In the genomic region with DNA sequence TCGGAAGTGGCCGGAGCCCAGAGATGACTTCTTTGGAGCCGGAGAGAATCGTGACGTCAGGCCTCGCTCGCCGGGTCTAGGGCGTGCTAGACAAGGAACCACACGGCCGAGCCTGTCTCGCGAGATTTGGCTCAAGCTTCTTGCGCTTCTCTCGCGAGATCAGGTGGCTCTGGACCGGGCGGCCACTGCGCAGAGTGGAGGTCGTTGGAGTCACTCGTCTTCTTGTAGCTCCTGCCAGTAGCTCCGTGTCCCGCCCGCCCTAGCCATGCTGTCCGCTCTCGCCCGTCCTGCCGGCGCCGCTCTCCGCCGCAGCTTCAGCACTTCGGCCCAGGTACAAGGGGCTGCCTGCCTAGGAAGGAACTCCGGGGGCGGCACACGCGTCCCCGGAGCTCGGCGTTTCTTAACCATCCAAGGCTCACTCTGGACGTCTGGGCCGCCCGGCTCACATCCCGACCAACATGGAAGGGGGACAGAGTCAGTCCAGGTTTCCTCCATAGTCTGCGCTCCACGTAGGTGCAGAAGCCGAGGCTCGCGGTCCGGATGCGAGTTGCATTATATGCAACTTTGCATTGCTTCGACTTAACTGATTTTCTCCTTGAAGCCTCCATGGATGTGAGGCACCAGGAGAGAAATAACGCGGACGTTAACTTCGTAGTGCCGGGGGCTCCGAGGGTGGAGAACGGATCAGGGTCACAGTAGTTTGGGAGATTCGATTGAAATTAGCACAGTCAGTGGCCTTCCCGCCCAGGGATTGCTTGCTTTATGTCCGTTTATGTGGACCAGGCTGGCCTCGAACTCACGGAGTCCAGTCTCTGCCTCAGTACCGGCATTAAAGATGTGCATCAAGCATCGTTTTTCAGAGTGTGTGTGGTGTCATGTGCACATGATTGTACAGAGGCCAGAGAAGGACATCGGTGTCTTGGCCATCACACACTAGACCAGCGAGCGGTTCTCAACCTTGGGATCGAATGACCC, we compare ENCODE assay signal across 8 mouse cellular contexts. TPM values are rescaled to one million over a fixed set of nuclear protein-coding genes. Genes with fewer than 3 reads are reported as not detected.
DNase-seq lines count a peak whose midpoint lies in the region; ATAC-seq and TF ChIP-seq lines count a peak whose summit lies in the region.

A gene (plus strand): TSS at position 10 of the 975 bp plus-strand sequence.

- DNase-seq in ES-E14 (ENCODE audit: low read depth, low spot score) = peak; percentile 100
- DNase-seq in cerebellum, adult 11-12 months = peak; percentile 100
- DNase-seq in heart, postnatal 25 days (ENCODE audit: low spot score) = peak; percentile 99
- peak; percentile 99 to 100 for DNase-seq in layer of hippocampus, adult 18-20 months (ENCODE audit: low spot score in 2 of 2)
- DNase-seq in lung, adult 2 months = peak; percentile 98
- DNase-seq in thymus, adult 18-20 months = peak; percentile 99 to 100

- H3K4me1 ChIP-seq in ES-E14 (ENCODE audit: control insufficient read depth in 2 of 2, insufficient read depth in 2 of 2, low read length in 2 of 2, poor library complexity in 1 of 2) = peaks cover 2 to 5% of the 10 kb centered on the region in 2 experiments; a peak in 1 of 4 replicates
- H3K4me1 ChIP-seq in forebrain, embryonic 15.5 days = peaks cover 27% of the 10 kb centered on the region
- H3K4me1 ChIP-seq in lung, adult 2 months (ENCODE audit: control insufficient read depth, insufficient read depth, low read length) = peaks cover 6% of the 10 kb centered on the region

- in situ Hi-C loops in ES-E14 (cut with MboI; ENCODE audit: low sequenced_read_pairs in 2 of 2, unreplicated experiment in 2 of 2) = no loop called here

- intact Hi-C loops in heart, postnatal 25 days (cut with DNase I) = loop anchor here (5.0 kb wide), 1 partner anchor 91 kb away; no protein-coding TSS in a partner anchor

- peak within 1 kb of the TSS; percentile 70 to 98 for H3K4me3 ChIP-seq in ES-E14 (ENCODE audit: insufficient read depth in 1 of 2, low read depth in 1 of 2, low read length in 2 of 2, poor library complexity in 1 of 2, severe bottlenecking in 1 of 2)
- H3K4me3 ChIP-seq in forebrain, embryonic 15.5 days = peak within 1 kb of the TSS; percentile 79
- peak within 1 kb of the TSS; percentile 98 for H3K4me3 ChIP-seq in lung, adult 2 months (replicated peaks; ENCODE audit: extremely low read depth, low read depth, low read length)

- H3K27me3 ChIP-seq in forebrain, embryonic 15.5 days = no peaks in the 10 kb centered on the region

- no peak for TF ChIP-seq CTCF in lung, adult 2 months (IDR thresholded peaks at IDR 0.05; ENCODE audit: insufficient read depth, low read length)

- WGBS in forebrain, embryonic 15.5 days = 2% methylated on average over 70 of the region's 70 CpGs
- 2% methylated on average over 70 of the region's 70 CpGs for WGBS in lung, adult 2 months

- peak; percentile 98 for ATAC-seq in forebrain, embryonic 15.5 days (replicated peaks)
- peak; percentile 91 for ATAC-seq in neutrophil, adult 5-6 weeks (ENCODE audit: extremely low read depth, insufficient number of reproducible peaks, low FRiP score, poor library complexity, severe bottlenecking)

- H3K36me3 ChIP-seq in ES-E14 (ENCODE audit: control insufficient read depth, insufficient read depth, low read length, poor library complexity, severe bottlenecking) = peaks cover 26% of the 10 kb centered on the region
- H3K36me3 ChIP-seq in forebrain, embryonic 15.5 days = peaks cover 13% of the 10 kb centered on the region

- TF ChIP-seq POLR2A in lung, adult 2 months (IDR thresholded peaks at IDR 0.05; ENCODE audit: borderline replicate concordance, extremely low read depth, low read depth, low read length) = peak; percentile 99; the same call in 1 of the 2 replicates

- H3K9me3 ChIP-seq in ES-E14 (ENCODE audit: control insufficient read depth, insufficient read depth, low read depth, low read length) = no peaks in the 10 kb centered on the region
- no peaks in the 10 kb centered on the region for H3K9me3 ChIP-seq in forebrain, embryonic 15.5 days

- peak within 1 kb of the TSS; percentile 78 for H3K4me2 ChIP-seq in forebrain, embryonic 15.5 days (replicated peaks)

- peak within 1 kb of the TSS; percentile 100 for H3K9ac ChIP-seq in ES-E14 (ENCODE audit: insufficient read depth, low read depth, low read length, poor library complexity, severe bottlenecking)
- H3K9ac ChIP-seq in forebrain, embryonic 15.5 days (replicated peaks) = peak within 1 kb of the TSS; percentile 92

- peak within 1 kb of the TSS; percentile 88 for H3K27ac ChIP-seq in ES-E14 (ENCODE audit: insufficient read depth, low read depth, low read length, poor library complexity, severe bottlenecking)
- H3K27ac ChIP-seq in forebrain, embryonic 15.5 days (replicated peaks) = peak within 1 kb of the TSS; percentile 90

TF ChIP-seq in ES-E14, 5 proteins besides CTCF, POLR2A, EP300 and RAD21:
- 0 out of 2 replicates have a peak, but pooled peaks have one; percentile 8 for TF ChIP-seq HCFC1 (IDR thresholded peaks at IDR 0.05; ENCODE audit: borderline replicate concordance, insufficient read depth, low read length)
- TF ChIP-seq CHD2 (IDR thresholded peaks at IDR 0.05; ENCODE audit: low read depth, low read length) = peak; percentile 100
- TF ChIP-seq ZNF384 (IDR thresholded peaks at IDR 0.05; ENCODE audit: low read depth, low read length) = no peak

RNA-seq across cellular contexts. Expression of the gene that starts here (rescaled TPM):
- total RNA-seq in ES-E14 (2012; rRNA removed) = 181 and 223 TPM in 2 replicates
- 554 and 557 TPM in 2 replicates for polyA plus RNA-seq in forebrain, embryonic 15.5 days (2015; fragmentation: Nextera tagmentation; extraction: Ambion mirVana)
- total RNA-seq in heart, postnatal 25 days (2021) = 1,000 to 10,000 TPM; 1,992 to 2,010 TPM
- total RNA-seq in layer of hippocampus, adult 18-20 months (2021) = 100 to 1,000 TPM; 398 to 413 TPM
- 257 and 344 TPM in 2 replicates for polyA plus RNA-seq in lung, adult 2 months (2012; rRNA removed)
- total RNA-seq in neutrophil, adult 5-6 weeks (2017) = 138 and 141 TPM in 2 replicates

Comparison
In these comparisons a context has a peak if more than half of its experiments do, and no peak if none do; other contexts are left out.
1. Peak in every context shown above with its lines: DNase-seq, ATAC-seq, H3K4me3 ChIP-seq and H3K27ac ChIP-seq.